Mouse (Mus musculus) midbrain, postnatal 0 days (tissue): ENCODE data around the gene Narfl. TPM values are rescaled to one million over a fixed set of nuclear protein-coding genes. Genes with fewer than 3 reads are reported as not detected.
A peak's percentile ranks its signal among the peaks of the same experiment; 100 is the strongest.

Experiments used
- ATAC-seq: fragments of 200-750 bp; cut with Nextera tagmentation; 2 replicates; pipeline ENCODE4 v1.8.0; 2017; ENCODE audit warnings: moderate number of reproducible peaks, mild to moderate bottlenecking, moderate TSS enrichment, moderate library complexity; ENCODE audit not compliant: low FRiP score
- DNase-seq: peaks from one replicate; pipeline ENCODE4 v3.0.0-alpha.2; 2015; ENCODE audit warnings: low spot score
- H3K27ac ChIP-seq: fragments of 300-500 bp; sonication (generic); 2 replicates; pipeline ENCODE4 v1.5.1; 2014; ENCODE audit warnings: low read depth, mild to moderate bottlenecking, low read length, mixed read lengths
- H3K27me3 ChIP-seq: fragments of 300-500 bp; sonication (generic); 2 replicates; pipeline ENCODE4 v1.6.1; 2014; ENCODE audit warnings: low read length, control low read depth, mixed read lengths; ENCODE audit not compliant: insufficient read depth
- H3K36me3 ChIP-seq: fragments of 300-500 bp; sonication (generic); 2 replicates; pipeline ENCODE4 v1.6.1; 2014; ENCODE audit warnings: low read length, control low read depth, mixed read lengths; ENCODE audit not compliant: insufficient read depth
- H3K4me1 ChIP-seq: fragments of 300-500 bp; sonication (generic); 2 replicates; pipeline ENCODE4 v1.6.1; 2014; ENCODE audit warnings: mild to moderate bottlenecking, control low read depth, antibody characterized with exemption, low read length, mixed read lengths; ENCODE audit not compliant: insufficient read depth
- H3K4me2 ChIP-seq: fragments of 300-500 bp; sonication (generic); 2 replicates; pipeline ENCODE4 v1.6.1; 2014; ENCODE audit warnings: low read depth, mild to moderate bottlenecking, low read length, mixed read lengths; ENCODE audit not compliant: poor library complexity, severe bottlenecking
- H3K4me3 ChIP-seq: fragments of 300-500 bp; sonication (generic); 2 replicates; pipeline ENCODE4 v1.5.1; 2014; ENCODE audit warnings: low read depth, mild to moderate bottlenecking, low read length, moderate library complexity
- H3K9ac ChIP-seq: fragments of 300-500 bp; sonication (generic); replicated peaks from 2 replicates; pipeline ENCODE4 v1.6.1; 2014; ENCODE audit warnings: mild to moderate bottlenecking, low read length, moderate library complexity, mixed read lengths; ENCODE audit not compliant: poor library complexity, severe bottlenecking
- H3K9me3 ChIP-seq: fragments of 300-500 bp; sonication (generic); 2 replicates; pipeline ENCODE4 v1.6.1; 2016; ENCODE audit warnings: low read length, control low read depth
- CTCF ChIP-seq: IDR thresholded peaks from 2 replicates; pipeline ENCODE4 v1.5.1; 2016; ENCODE audit warnings: antibody characterized with exemption, mild to moderate bottlenecking
- WGBS: fragments of 180-500 bp; shearing (Covaris S2); extraction: QIAGEN DNeasy Blood & Tissue Kit; methylation state at CpG from one replicate; pipeline ENCODE4 v1.1.7; 2014; 5-methylcytosine and 5-hydroxymethylcytosine counted together
- polyA plus RNA-seq: library from polyadenylated mRNA; unstranded; fragments of >200 nt; fragmentation: Nextera tagmentation; extraction: Ambion mirVana; gene quantifications from 2 replicates; pipeline ENCODE4 v1.2.1, GENCODE M21; 2015
- total RNA-seq: library from RNA; depleted of rRNA; stranded (reverse); fragments of >200 nt; gene quantifications from 2 replicates; pipeline ENCODE4 v1.2.3, GENCODE M21; 2014

Gene Narfl
- total and polyA plus RNA-seq, 2 experiments from 2014 or later = 25.1 to 27.3 TPM

- Histone ChIP-seq H3K4me1 (peaks cover 18% of the 10 kb centered on the region), H3K9me3 (no peaks in the 10 kb centered on the region), H3K36me3 (no peaks in the 10 kb centered on the region), H3K27ac (peak within 1 kb of the TSS; percentile 98), H3K9ac (peak within 1 kb of the TSS; percentile 97), H3K4me2 (peak within 1 kb of the TSS; percentile 96), H3K4me3 (peak within 1 kb of the TSS; percentile 89), H3K27me3 (no peaks in the 10 kb centered on the region)
- ATAC-seq (peak; percentile 86), DNase-seq (peak; percentile 97)
- WGBS = under 1% methylated on average over 82 of the region's 100 CpGs
- TF ChIP-seq CTCF = peak; percentile 61
Measured at GRCm38 (mm10) chr17:25808789-25809605, 35.4 kb downstream of the Narfl start, which contains the start of gene Fbxl16. TSS of gene Fbxl16 (plus strand) at chr17:25809085.

- peak overlapping the region; percentile 97 for H3K9ac ChIP-seq
- H3K27ac ChIP-seq = peak overlapping the region; percentile 98
- H3K36me3 ChIP-seq = no peaks in the 10 kb centered on the region
- H3K27me3 ChIP-seq = no peaks in the 10 kb centered on the region
- 5% methylated on average over 24 of the region's 25 CpGs for WGBS
- DNase-seq = peak; percentile 62
- TF ChIP-seq CTCF = 0 out of 2 replicates have a peak, but pooled peaks have one; percentile 17
- peak overlapping the region; percentile 96 for H3K4me2 ChIP-seq
- peaks cover 18% of the 10 kb centered on the region for H3K4me1 ChIP-seq
- no peaks in the 10 kb centered on the region for H3K9me3 ChIP-seq
- ATAC-seq = peak; percentile 38
- peak overlapping the region; percentile 89 for H3K4me3 ChIP-seq
Measured at GRCm38 (mm10) chr17:25809606-25810340, 36.2 kb downstream of the Narfl start.

GRCm38 (mm10) chr17:25810890-25811289, 37.3 kb downstream of the Narfl start:
- Histone ChIP-seq H3K4me1 (peaks cover 18% of the 10 kb centered on the region), H3K9ac (peak overlapping the region; percentile 36; the same call in 1 of the 2 replicates), H3K36me3 (0 out of 2 replicates have a peak, but pooled peaks cover 3% of the 10 kb centered on the region), H3K9me3 (no peaks in the 10 kb centered on the region), H3K4me2 (peak overlapping the region; percentile 96), H3K27ac (no peak overlapping the region), H3K27me3 (no peaks in the 10 kb centered on the region), H3K4me3 (no peak overlapping the region; the same call in 1 of the 2 replicates)
- ATAC-seq (no peak), DNase-seq (no peak)
- TF ChIP-seq CTCF = no peak
- WGBS = 73% methylated on average over 4 of the region's 4 CpGs

GRCm38 (mm10) chr17:25813471-25813870, 39.9 kb downstream of the Narfl start:
- WGBS = 3% methylated on average over 20 of the region's 20 CpGs
- no peaks in the 10 kb centered on the region for H3K9me3 ChIP-seq
- DNase-seq (peak; percentile 79), ATAC-seq (no peak)
- H3K4me2 ChIP-seq = peak overlapping the region; percentile 36
- peak overlapping the region; percentile 18 for H3K4me3 ChIP-seq
- TF ChIP-seq CTCF = peak; percentile 72
- no peak overlapping the region for H3K27ac ChIP-seq
- peaks cover 26% of the 10 kb centered on the region for H3K36me3 ChIP-seq
- peak overlapping the region; percentile 19; the same call in 1 of the 2 replicates for H3K9ac ChIP-seq
- peaks cover 18% of the 10 kb centered on the region for H3K4me1 ChIP-seq
- H3K27me3 ChIP-seq = no peaks in the 10 kb centered on the region

GRCm38 (mm10) chr17:25817662-25818061, 44.1 kb downstream of the Narfl start:
- Histone ChIP-seq H3K4me3 (no peak overlapping the region), H3K27me3 (no peaks in the 10 kb centered on the region), H3K27ac (no peak overlapping the region), H3K4me1 (peaks cover 5% of the 10 kb centered on the region; the same call in 1 of the 2 replicates), H3K4me2 (no peak overlapping the region), H3K9me3 (no peaks in the 10 kb centered on the region), H3K9ac (no peak overlapping the region), H3K36me3 (peaks cover 37% of the 10 kb centered on the region)
- DNase-seq (no peak), ATAC-seq (no peak)
- WGBS = 85% methylated on average over 11 of the region's 11 CpGs
- no peak for TF ChIP-seq CTCF
